Mouse (Mus musculus) large intestine, adult 2 months (tissue): ENCODE data around the gene Spata32. TPM values are rescaled to one million over a fixed set of nuclear protein-coding genes. Genes with fewer than 3 reads are reported as not detected.

Experiments used
- DNase-seq: peaks from one replicate; pipeline ENCODE4 v3.0.0-alpha.2; 2012; ENCODE audit warnings: low read depth, low spot score
- WGBS: fragments of 180-500 bp; shearing (Covaris S2); methylation state at CpG from one replicate; pipeline ENCODE4 v1.1.7; 2018; 5-methylcytosine and 5-hydroxymethylcytosine counted together
- polyA plus RNA-seq: library from polyadenylated mRNA; depleted of rRNA; stranded (reverse); fragments of >200 nt; gene quantifications from 2 replicates; pipeline ENCODE4 v1.2.3, GENCODE M21; 2012

Gene Spata32
- polyA plus RNA-seq, 1 experiment: not detected

DNA sequence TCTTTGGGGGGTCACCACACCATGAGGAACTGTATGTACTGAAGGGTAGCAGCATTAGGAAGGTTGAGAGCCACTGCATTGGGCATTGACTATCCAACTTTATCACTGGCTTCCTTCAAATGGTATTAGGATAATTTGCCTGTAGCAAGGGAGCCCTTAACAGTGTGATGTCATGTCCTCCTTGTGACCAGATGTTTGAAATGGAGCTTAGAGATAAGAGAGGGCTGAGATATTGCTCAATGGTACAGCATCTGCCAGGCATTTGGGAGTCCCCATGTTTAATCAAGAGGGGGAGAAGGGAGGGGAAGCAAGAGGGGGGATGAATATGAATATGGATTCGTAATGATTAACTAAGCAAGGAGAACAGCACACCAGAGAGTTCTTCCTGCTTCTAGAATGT, 2.9 kb downstream of the Spata32 start:
- DNase-seq: no peak
- WGBS: 29% methylated on average over 1 of the region's 1 CpGs

DNA sequence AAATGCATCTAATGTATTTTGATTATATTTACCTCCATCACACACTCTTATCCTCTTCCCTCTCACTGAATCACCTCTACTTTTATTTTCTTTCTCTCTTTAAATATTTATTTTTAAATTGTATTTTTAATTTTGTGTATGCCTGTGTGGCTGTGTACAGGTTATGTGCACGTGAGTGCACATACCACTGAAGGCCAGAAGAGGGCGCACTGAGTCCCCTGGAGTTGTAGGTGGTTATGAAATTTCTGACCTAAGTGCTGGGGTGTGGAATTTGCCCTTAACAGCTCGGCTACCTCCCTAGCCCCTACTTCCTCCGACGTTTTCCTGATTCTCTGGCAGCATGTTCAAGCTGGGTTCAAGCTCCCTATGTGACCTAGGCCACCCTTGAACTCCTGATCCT, 4.5 kb downstream of the Spata32 start:
- 85% methylated on average over 5 of the region's 5 CpGs for WGBS
- DNase-seq: no peak

GRCm38 (mm10) chr11:103210291-103210690, 7.9 kb downstream of the Spata32 start:
- WGBS: 62% methylated on average over 8 of the region's 8 CpGs

GRCm38 (mm10) chr11:103208458-103208857, 9.8 kb downstream of the Spata32 start, which contains the start of gene 1700023F06Rik:
TSS of gene 1700023F06Rik (minus strand) at chr11:103208558.
- WGBS: 79% methylated on average over 3 of the region's 3 CpGs
- DNase-seq: no peak

More at GRCm38 (mm10) chr11:103210291-103210690, 7.9 kb downstream of the Spata32 start:
- no peak for DNase-seq

DNA sequence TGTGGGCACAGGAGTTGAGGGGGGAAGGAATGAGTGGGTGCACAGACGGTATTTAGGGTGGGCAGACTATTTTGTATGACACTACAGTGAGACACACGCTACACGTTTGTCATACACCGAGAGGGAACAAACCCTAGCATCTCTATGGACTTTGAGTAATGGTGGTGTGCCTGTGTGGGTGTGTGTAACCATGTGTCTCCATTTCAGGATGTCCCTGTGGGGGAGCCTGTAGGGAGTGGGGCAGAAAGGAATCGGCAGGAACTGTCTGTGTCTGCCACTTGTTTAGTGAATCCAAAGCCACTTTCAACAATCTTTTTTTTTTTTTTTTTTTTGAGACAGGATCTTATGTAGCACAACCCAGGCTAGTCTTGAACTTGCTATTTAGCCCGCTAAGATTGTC, 12.0 kb downstream of the Spata32 start:
- WGBS: 88% methylated on average over 6 of the region's 6 CpGs
- no peak for DNase-seq

DNA sequence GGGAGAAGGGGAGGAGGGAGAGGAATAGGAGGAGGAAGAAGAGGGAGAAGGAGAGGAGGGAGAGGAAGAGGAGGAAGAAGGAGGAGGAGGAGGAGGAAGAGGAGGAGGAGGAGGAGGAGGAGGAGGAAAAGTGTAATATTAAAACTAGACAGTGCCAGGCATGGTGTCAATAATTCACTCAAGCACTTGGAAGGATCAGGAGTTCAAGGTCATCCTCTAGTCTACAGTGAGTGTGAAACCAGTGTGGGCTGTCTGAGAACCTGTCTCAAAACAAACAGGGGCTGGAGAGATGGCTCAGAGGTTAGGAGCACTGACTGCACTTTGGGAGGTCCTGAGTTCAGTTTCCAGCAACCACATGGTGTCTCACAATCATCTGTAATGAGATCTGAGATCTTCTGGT, 15.9 kb downstream of the Spata32 start:
- no peak for DNase-seq

DNA sequence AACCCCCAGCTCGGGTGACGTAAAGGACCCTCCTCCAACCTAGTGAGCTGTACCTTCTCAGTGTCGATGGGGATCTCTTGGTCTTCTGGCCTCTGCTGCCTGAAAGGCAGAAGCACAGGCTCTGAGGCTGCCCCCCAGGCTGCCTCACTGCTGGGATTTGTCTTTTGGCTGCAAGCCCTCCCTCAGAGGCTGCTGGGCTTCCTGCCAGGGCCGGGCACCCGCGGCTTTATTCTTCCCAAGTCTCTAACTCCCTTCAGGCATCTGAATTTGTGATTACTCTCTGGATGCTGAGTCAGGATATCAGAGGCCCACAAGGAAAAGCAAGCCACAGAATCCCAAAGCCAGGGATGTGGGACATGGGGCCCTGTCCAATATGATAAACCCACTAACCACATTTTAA, 16.6 kb downstream of the Spata32 start:
- no peak for DNase-seq
- 37% methylated on average over 6 of the region's 6 CpGs for WGBS

DNA sequence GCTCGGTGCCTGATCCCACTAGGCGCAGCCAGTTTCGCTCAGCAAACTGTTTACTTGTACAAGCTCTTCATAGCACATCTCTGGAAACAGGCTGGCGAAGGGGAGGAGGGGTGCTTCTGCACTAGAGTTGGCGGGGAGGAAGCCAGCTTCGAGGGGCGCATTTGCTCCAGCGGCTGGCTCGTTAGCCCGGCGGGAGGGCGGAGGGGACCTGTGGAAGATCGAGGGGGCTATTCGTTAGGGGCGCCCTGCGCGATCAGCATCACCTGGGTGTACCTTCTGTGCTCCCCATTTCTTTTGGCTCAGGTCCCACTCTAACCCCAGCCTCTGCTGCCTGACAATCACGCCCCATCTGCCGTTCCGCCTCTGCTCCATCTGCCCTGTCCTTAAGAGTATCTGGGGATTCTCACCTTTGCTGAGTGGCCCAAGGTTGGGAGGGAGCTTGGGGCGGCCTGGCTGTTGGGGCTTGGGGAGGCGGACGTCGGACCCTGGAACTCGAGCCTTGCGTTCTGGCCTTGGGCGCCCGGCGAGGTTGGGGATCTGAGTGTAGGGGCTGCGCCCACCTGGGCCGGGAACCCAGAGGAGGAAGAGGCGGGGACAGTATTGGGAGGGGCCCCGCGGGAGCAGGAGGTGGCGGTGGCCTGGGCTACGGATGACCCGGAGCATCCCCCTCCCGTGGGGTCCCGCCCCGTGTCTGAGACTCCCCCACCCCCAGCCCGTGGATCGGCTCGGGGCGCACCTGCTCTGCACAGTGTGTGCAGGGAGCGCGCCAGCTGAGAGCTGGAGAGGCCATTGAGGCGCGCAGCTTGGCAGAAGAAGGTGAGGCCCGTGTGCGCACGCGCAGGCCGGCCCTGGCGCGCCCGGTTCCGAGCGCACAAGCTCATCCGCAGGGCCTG, 19.1 kb downstream of the Spata32 start:
- WGBS: 8% methylated on average over 59 of the region's 59 CpGs
- DNase-seq: no peak

DNA sequence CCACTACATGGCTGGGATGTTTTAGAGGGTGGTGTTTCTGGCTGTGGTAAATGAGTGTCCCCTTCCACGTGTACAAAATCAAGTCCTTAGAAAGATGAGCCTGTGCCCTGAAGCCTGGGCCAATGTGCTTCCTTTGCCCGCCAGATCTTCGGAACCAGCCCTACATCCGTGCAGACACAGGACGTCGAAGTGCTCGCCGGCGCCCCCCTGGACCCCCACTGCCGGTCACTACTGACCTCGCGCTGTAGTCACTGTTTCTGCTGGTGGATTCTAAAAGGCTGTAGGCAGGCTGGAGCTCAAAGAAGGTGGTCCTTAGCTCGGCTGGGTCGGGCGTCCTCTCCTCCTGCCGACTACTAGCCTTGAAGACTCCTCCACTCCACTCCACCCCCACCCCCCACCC, 19.9 kb downstream of the Spata32 start:
- WGBS: 25% methylated on average over 16 of the region's 16 CpGs
- no peak for DNase-seq

DNA sequence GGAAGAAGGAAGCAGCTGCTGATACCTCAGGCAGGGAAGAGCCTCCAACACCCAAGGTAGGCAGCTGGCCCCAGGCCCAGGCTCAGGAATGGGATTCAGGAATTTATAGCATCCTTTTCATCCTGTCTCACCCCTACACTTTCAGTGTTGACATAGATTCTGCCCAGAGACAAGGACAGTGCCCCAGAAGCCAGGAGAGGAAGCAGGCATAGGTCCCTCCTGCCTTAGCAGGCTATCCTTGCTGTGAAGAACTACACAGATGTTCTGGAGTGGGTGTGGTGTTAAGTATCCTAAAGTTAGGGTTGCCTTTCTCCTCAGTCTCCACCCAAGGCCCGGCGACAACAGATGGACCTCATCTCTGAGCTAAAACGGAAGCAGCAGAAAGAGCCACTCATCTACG, 20.9 kb downstream of the Spata32 start:
- 63% methylated on average over 4 of the region's 4 CpGs for WGBS
- no peak for DNase-seq

DNA sequence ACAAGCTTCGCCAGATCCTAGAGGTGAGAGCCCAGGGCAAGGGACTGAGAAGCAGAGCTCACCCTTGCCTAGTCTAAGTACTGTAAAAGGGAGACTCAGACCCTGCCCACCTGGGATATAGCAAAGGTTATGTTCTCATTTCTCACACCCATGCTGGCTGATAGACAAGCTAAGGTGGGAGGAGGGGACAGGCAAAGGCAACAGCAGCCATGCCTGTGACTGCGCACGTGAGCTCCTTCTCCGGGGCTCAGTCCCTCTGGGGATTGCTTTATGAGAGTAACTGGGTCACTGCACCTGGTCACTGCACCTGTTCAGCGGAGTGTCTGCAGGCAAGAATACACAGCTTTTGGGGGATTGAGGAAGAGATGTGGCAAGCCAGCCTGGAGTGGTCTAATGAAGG, 22.6 kb downstream of the Spata32 start:
- WGBS: 74% methylated on average over 5 of the region's 5 CpGs
- DNase-seq: no peak

GRCm38 (mm10) chr11:103195236-103195635, 23.0 kb downstream of the Spata32 start:
- DNase-seq: no peak
- WGBS: 59% methylated on average over 18 of the region's 18 CpGs

DNA sequence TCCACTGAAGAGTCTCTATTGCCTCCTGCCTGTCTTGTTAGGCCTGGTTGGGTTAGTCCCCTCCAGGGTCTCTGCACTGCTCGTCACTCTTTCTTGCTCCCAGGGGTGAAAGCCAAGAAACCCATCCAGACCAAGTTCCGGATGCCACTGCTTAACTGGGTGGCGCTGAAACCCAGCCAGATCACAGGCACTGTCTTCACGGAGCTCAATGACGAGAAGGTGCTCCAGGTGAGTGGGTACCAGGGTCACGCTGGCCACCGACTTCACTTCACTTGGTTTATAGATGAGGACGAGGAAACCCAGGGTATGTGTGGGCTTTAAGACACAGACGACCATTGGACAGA, 24.4 kb downstream of the Spata32 start:
- no peak for DNase-seq
- 70% methylated on average over 9 of the region's 9 CpGs for WGBS

DNA sequence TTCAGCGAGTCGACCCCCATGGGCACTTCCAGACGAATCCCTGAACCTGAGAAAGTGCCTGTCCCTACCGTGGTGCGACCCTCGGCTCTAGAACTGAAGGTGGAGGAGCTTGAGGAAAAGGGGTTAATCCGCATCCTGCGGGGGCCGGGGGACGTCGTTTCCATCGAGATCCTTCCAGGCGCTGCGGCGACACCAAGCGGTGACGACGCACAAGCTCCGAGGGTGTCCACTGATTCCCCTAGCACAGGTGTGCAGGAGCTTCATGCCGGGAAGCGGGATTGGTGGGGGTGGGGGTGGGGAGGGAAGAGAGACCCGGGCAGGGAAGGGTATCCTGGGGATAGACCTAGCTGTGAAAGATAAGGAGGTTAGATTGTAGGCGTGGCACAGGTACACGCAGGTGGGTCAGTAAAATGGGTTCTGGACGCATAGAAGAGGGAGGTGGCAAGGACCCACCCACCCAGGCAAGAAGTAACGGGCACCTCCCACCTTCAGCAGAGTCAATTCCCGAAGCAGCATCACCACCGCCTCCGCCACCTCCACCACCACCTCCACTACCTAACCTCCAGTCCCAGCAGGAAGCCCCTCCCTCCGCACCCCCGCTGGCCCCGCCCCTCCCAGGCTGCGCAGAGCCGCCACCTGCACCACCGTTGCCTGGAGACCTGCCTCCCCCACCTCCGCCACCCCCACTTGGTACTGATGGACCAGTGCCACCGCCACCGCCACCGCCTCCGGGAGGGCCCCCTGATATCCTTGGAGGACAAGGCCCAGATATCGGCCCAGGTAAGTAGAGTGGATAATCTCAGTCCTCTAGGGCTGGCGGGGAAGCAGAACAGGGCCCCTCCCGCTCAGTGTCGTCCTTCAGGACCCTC, 25.0 kb downstream of the Spata32 start:
- 19% methylated on average over 44 of the region's 44 CpGs for WGBS
- no peak for DNase-seq

DNA sequence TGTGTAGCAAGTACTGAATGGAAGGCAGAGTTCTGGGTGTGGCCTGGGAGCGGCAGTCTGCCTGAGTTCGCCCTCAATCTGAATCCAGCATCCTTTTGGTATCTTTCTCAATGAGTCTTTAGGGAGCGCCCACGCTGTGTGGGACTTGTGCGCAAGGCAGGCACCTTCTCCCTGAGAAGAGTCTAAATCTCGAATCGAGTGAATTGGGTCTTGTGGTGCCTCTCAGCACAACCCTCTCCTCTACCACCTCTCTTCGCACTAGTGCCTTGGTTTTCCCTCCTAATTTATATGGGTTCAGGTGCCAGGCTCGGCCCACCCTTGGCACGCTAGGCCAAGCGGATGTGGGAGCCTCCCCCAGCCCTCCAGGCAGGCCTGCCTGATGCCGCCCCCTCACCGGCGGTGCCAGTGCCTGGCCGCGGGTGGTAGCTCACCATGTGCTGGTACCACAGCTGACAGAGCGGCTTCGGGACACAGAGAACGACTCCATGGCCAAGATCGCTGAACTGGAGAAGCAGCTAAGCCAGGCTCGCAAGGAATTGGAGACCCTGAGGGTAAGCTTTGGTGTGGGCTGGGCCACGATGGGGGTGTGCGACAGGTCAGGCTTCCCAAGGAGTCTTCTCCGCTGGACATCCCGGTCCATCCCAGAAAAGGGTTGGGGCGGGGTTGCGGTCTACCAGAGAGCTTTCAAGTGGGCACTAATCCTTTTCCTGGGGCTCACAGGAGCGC, 25.8 kb downstream of the Spata32 start:
- no peak for DNase-seq
- 31% methylated on average over 28 of the region's 28 CpGs for WGBS

- WGBS: 36% methylated on average over 2 of the region's 2 CpGs
- DNase-seq: no peak
Observed at GRCm38 (mm10) chr11:103184891-103185290, 33.3 kb downstream of the Spata32 start.

GRCm38 (mm10) chr11:103181911-103182310, 36.3 kb downstream of the Spata32 start:
- DNase-seq: no peak
- WGBS: 59% methylated on average over 3 of the region's 3 CpGs

GRCm38 (mm10) chr11:103181349-103181748, 36.9 kb downstream of the Spata32 start:
- 63% methylated on average over 9 of the region's 9 CpGs for WGBS
- no peak for DNase-seq

- no peak for DNase-seq
- WGBS: 77% methylated on average over 1 of the region's 1 CpGs
Observed at GRCm38 (mm10) chr11:103180426-103180825, 37.8 kb downstream of the Spata32 start.

DNA sequence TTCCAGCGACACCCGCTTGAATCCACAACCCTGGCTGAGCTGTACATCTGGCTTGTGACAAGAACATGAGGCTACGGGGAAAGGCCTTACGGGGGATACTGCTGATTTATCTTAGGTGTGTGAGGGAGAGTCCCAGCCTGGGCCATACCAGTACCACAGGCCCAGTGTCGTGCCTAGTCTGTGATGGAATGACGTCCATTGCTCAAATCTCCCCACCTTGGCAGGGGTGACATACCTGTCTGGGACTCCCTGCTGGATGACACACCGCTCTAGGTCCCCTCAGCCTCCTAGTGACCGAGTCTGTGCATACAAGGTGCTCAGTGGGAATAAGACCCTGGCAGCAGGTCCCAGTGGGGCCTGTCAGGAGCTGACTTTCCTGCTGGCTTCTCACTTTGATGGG, 39.5 kb downstream of the Spata32 start:
- DNase-seq: no peak
- WGBS: 91% methylated on average over 8 of the region's 8 CpGs
